Mouse (Mus musculus) embryonic facial prominence, embryonic 15.5 days (tissue): Measurements from ENCODE around the gene Fam234b. TPM values are rescaled to one million over a fixed set of nuclear protein-coding genes. Genes with fewer than 3 reads are reported as not detected.

Experiments used
- ATAC-seq: fragments of 200-750 bp; cut with Nextera tagmentation; 2 replicates; pipeline ENCODE4 v1.8.0; 2017; ENCODE audit warnings: low read depth, moderate TSS enrichment; ENCODE audit not compliant: insufficient number of reproducible peaks, low FRiP score, low TSS enrichment
- H3K27ac ChIP-seq: fragments of 300-500 bp; sonication (generic); replicated peaks from 2 replicates; pipeline ENCODE4 v1.5.1; 2015; ENCODE audit warnings: mild to moderate bottlenecking, inconsistent platforms
- H3K27me3 ChIP-seq: fragments of 300-500 bp; sonication (generic); 2 replicates; pipeline ENCODE4 v1.6.1; 2015; ENCODE audit warnings: inconsistent platforms
- H3K36me3 ChIP-seq: fragments of 300-500 bp; sonication (generic); 2 replicates; pipeline ENCODE4 v1.6.1; 2015; ENCODE audit warnings: mild to moderate bottlenecking, inconsistent platforms
- H3K4me1 ChIP-seq: fragments of 300-500 bp; sonication (generic); 2 replicates; pipeline ENCODE4 v1.6.1; 2015; ENCODE audit warnings: inconsistent platforms
- H3K4me2 ChIP-seq: fragments of 300-500 bp; sonication (generic); replicated peaks from 2 replicates; pipeline ENCODE4 v1.6.1; 2015; ENCODE audit warnings: mild to moderate bottlenecking, inconsistent platforms
- H3K4me3 ChIP-seq: fragments of 300-500 bp; sonication (generic); replicated peaks from 2 replicates; pipeline ENCODE4 v1.5.1; 2015; ENCODE audit warnings: mild to moderate bottlenecking, inconsistent platforms
- H3K9ac ChIP-seq: fragments of 300-500 bp; sonication (generic); 2 replicates; pipeline ENCODE4 v1.6.1; 2015; ENCODE audit warnings: inconsistent platforms
- H3K9me3 ChIP-seq: fragments of 300-500 bp; sonication (generic); replicated peaks from 2 replicates; pipeline ENCODE4 v1.6.1; 2016; ENCODE audit warnings: inconsistent platforms
- WGBS: fragments of 180-500 bp; shearing (Covaris S2); methylation state at CpG from one replicate; pipeline ENCODE4 v1.1.7; 2015; 5-methylcytosine and 5-hydroxymethylcytosine counted together
- polyA plus RNA-seq: library from polyadenylated mRNA; unstranded; fragments of >200 nt; fragmentation: Nextera tagmentation; extraction: Ambion mirVana; gene quantifications from 2 replicates; pipeline ENCODE4 v1.2.1, GENCODE M21; 2015

Gene Fam234b
- polyA plus RNA-seq, 1 experiment from 2014 or later = 25.1 TPM

DNA sequence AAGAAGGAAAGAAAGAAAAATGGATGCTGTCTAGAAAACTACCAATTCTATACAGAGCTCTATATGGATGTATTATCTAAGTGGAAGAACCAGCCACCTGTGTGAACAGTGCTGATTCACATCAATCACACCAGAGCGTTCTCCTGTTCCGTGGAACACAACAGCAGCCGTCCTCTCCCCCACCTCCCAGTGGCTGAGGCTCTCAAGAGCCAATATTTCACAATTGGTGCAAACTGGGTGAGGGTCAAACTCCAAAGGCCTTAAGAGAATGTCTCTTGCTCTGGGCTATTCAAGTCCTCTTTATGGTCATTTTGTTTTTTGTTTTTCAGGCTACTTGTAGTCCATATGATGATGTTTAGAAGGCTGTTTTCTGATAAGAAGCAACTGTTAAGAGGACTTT, 32.6 kb upstream of the Fam234b start:
- Histone ChIP-seq H3K4me1 (peaks cover 7% of the 10 kb centered on the region; the same call in 1 of the 2 replicates), H3K27me3 (no peaks in the 10 kb centered on the region), H3K9me3 (no peaks in the 10 kb centered on the region), H3K4me3 (no peak overlapping the region), H3K36me3 (no peaks in the 10 kb centered on the region), H3K9ac (no peak overlapping the region), H3K27ac (no peak overlapping the region), H3K4me2 (no peak overlapping the region)
- 83% methylated on average over 3 of the region's 3 CpGs for WGBS
- no peak for ATAC-seq

DNA sequence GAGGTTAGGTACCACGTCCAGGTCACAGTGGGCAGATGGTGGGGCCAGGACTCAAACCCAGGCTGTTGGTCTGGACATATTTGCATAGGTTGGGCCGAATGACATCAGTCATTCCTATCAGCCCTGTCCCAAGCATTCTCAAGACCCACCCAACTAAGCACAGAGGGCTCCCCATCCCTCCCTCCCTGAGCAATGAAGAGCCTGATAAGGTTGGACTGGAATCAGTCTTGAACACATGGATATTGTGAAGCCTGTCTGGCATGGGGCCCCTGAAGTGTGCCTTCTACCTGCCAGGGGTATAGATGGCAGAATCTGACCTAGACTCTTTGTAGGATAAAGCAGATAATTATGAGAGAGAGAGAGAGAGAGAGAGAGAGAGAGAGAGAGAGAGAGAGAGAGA, 32.1 kb upstream of the Fam234b start:
- Histone ChIP-seq H3K36me3 (no peaks in the 10 kb centered on the region), H3K9me3 (no peaks in the 10 kb centered on the region), H3K4me1 (peaks cover 7% of the 10 kb centered on the region; the same call in 1 of the 2 replicates), H3K27ac (no peak overlapping the region), H3K9ac (no peak overlapping the region), H3K4me2 (no peak overlapping the region), H3K27me3 (no peaks in the 10 kb centered on the region), H3K4me3 (no peak overlapping the region)
- WGBS = 76% methylated on average over 2 of the region's 2 CpGs
- ATAC-seq = no peak

DNA sequence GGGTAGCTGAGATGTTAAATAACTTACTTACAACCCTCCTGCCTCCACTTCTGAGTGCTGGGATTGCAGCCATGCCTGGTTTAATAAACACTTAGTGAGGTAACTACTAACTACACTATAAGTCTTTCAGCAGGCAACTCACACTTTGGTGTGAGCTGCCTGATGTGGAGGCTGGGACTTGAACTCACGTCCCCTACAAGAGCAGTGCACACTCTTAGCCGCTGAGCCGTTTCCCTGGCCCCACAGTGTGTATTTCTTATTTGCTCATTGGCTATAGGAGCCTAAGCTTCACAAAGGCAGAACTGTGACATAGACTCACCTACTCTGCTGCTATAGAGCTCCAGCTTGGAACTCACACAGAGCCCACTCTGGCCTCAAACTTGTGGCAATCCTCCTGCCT, 31.5 kb upstream of the Fam234b start:
- Histone ChIP-seq H3K9me3 (no peaks in the 10 kb centered on the region), H3K27me3 (no peaks in the 10 kb centered on the region), H3K4me1 (peaks cover 7% of the 10 kb centered on the region; the same call in 1 of the 2 replicates), H3K4me2 (no peak overlapping the region), H3K9ac (no peak overlapping the region), H3K4me3 (no peak overlapping the region), H3K27ac (no peak overlapping the region), H3K36me3 (no peaks in the 10 kb centered on the region)
- WGBS = 91% methylated on average over 3 of the region's 3 CpGs
- ATAC-seq = no peak

DNA sequence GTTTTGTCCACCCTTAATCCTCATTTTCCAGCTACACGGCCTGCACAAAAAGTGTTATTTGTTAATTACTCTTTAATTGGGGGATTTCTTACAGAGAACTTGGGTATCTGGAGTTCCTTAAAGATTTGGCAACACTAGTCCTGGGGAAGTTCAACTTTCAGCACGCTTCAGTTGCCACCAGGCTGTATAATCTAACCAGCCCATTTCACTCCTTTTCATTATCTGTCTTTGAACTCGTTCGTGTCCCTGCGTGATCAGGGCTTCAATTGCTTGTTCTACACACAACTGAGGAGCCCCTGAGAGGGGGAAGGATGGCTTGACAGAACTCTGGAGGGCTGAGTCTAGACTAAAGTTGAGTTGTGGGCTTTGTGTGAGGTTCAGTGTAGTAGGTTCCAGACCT, 31.1 kb upstream of the Fam234b start:
- no peaks in the 10 kb centered on the region for H3K36me3 ChIP-seq
- WGBS = 66% methylated on average over 5 of the region's 5 CpGs
- no peaks in the 10 kb centered on the region for H3K27me3 ChIP-seq
- no peak overlapping the region for H3K4me2 ChIP-seq
- H3K9ac ChIP-seq = no peak overlapping the region
- no peak for ATAC-seq
- H3K9me3 ChIP-seq = no peaks in the 10 kb centered on the region
- no peak overlapping the region for H3K4me3 ChIP-seq
- peaks cover 7% of the 10 kb centered on the region; the same call in 1 of the 2 replicates for H3K4me1 ChIP-seq
- H3K27ac ChIP-seq = no peak overlapping the region

DNA sequence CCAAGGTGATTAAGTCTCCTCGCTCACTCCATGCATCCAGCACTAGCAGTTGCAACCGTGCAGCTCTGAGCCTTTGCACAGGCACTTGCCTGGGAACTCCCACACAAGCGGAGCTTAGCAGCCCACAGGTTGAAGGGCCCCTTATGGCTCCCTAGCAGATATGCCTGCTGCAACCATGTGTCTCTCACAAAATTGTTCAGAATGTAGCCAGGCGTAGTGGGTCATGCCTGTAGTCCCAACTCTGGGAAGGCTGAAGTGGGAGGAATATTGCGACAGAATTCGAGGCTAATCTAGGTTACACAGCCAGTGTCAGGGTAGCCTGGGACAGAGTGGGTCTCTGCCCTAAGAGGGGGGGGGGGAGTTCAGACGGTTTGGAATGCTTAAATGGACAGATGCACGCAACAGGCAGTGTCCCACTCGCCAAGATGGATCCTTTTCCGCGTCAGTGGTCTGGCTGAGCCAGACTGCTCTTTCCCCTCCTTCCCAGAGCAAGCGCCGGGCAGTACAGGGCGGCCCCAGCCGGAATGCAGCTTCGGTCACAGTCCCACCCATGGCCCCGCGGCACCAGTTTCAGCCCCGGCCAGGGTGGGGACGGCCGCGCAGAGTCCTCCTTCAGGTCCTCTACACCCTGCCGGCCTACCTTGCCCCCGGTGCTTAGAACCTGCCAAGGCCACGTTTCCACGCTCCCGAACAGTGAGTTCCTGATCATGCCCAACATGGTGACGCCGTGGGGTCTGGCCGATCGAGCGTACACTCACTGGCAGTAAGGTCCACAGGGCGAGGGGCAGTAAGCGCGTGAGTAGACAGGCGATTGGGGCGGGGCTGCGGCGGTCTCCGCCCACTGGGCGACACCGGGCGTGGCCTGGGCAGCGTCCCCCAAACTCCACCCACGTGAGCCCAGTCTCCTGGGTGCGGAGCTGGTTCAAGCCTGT, 30.1 kb upstream of the Fam234b start:
- H3K9ac ChIP-seq = peak overlapping the region; percentile 66
- 3% methylated on average over 46 of the region's 46 CpGs for WGBS
- H3K4me2 ChIP-seq = peak overlapping the region; percentile 92
- H3K4me1 ChIP-seq = peaks cover 7% of the 10 kb centered on the region; the same call in 1 of the 2 replicates
- H3K9me3 ChIP-seq = no peaks in the 10 kb centered on the region
- no peaks in the 10 kb centered on the region for H3K36me3 ChIP-seq
- H3K27ac ChIP-seq = peak overlapping the region; percentile 83
- H3K4me3 ChIP-seq = peak overlapping the region; percentile 63
- no peaks in the 10 kb centered on the region for H3K27me3 ChIP-seq
- peak; percentile 90 for ATAC-seq

DNA sequence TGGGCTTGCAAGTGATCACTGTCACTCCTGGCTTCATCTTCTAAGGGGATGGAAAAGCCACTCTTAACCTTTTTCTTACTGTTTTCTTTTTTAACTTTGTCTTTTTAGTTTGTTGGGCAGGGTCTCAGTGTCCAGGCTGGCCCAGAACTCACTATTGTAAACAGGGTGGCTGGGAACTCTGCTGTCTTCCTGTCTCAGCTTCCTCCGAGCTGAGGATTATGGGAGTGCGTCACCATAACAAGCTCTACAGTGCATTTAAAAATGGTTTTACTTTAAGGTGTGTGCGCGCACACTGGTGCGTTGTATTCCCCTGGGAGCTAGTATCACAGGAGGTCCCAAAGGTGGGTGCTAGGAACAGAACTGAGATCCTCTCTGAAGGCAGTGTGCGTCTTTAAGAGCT, 29.3 kb upstream of the Fam234b start:
- 69% methylated on average over 6 of the region's 6 CpGs for WGBS
- ATAC-seq = no peak

DNA sequence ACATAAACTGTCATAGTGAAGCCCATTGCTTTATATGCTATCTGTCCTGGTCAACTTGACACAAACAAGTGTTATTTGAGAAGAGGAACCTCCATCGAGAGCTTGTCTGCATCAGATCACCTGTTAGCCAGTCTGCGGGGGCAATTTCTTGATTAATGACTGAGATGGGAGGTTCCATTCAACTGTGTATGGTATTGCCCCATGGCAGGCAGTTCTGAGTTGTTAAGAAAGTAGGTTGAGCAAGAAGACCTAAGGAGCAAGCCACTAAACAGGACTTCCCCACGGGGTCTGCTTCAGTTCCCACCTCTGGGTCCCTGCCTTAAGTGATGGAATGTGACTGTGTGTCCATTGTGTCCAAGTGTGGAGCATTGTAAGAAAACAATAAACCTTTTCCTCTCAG, 28.5 kb upstream of the Fam234b start:
- Histone ChIP-seq H3K4me3 (no peak overlapping the region), H3K27me3 (no peaks in the 10 kb centered on the region), H3K27ac (no peak overlapping the region), H3K4me2 (no peak overlapping the region), H3K4me1 (peaks cover 5% of the 10 kb centered on the region; the same call in 1 of the 2 replicates), H3K9ac (no peak overlapping the region), H3K9me3 (no peaks in the 10 kb centered on the region), H3K36me3 (no peaks in the 10 kb centered on the region)
- ATAC-seq = no peak
- 88% methylated on average over 3 of the region's 3 CpGs for WGBS

More for the DNA sequence above, 29.3 kb upstream of the Fam234b start:
- Histone ChIP-seq H3K4me2 (peak overlapping the region; percentile 92), H3K4me3 (peak overlapping the region; percentile 63), H3K9ac (no peak overlapping the region; the same call in 1 of the 2 replicates), H3K27ac (no peak overlapping the region), H3K9me3 (no peaks in the 10 kb centered on the region), H3K4me1 (peaks cover 5% of the 10 kb centered on the region; the same call in 1 of the 2 replicates), H3K36me3 (no peaks in the 10 kb centered on the region), H3K27me3 (no peaks in the 10 kb centered on the region)

DNA sequence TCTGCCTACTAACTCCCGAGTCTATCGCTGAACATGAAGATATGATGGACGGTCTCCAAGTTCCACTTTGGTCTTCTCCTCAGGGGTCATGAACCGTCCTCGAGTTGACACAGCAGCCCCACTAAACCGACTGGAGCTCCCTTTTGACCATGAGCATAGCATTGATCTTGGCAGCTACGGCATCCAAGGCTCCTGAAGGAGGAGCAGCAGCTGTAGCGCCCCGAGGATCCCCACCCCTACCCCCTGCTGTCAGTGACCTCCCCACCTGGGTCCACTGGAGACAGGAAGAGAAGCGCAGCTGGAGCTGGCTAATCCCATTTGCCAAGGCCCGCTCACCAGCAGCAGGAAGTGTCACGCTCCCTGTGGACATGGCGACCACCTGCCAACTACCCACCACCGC, 26.0 kb upstream of the Fam234b start:
- Histone ChIP-seq H3K4me2 (no peak overlapping the region), H3K36me3 (no peaks in the 10 kb centered on the region), H3K27me3 (no peaks in the 10 kb centered on the region), H3K9me3 (no peaks in the 10 kb centered on the region), H3K4me1 (peaks cover 5% of the 10 kb centered on the region; the same call in 1 of the 2 replicates), H3K4me3 (no peak overlapping the region), H3K27ac (no peak overlapping the region), H3K9ac (no peak overlapping the region)
- WGBS = 69% methylated on average over 14 of the region's 14 CpGs
- no peak for ATAC-seq

DNA sequence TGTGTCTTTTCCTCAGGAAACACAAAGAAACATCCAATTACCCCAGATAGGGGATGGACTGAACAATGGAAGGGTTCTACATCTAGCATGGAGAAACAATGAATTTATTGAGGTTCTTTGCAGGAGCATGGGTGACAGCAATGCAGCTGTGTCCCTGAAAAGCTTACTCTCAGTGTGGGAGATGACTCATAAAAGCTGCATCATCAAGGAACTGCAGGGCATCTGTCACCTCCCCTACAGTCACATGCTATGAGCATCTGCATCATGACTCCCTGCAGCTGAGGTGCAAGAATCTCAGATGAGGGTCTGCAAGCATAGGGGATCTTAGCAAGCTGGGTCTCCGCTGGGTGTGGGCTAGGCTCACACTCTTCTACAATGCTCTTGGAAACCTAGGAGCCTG, 22.8 kb upstream of the Fam234b start:
- H3K4me2 ChIP-seq = no peak overlapping the region
- H3K9ac ChIP-seq = no peak overlapping the region
- H3K27me3 ChIP-seq = no peaks in the 10 kb centered on the region
- no peaks in the 10 kb centered on the region for H3K36me3 ChIP-seq
- H3K9me3 ChIP-seq = no peaks in the 10 kb centered on the region
- no peak overlapping the region for H3K27ac ChIP-seq
- ATAC-seq = no peak
- no peak overlapping the region for H3K4me3 ChIP-seq
- WGBS = 97% methylated on average over 1 of the region's 1 CpGs
- no peaks in the 10 kb centered on the region for H3K4me1 ChIP-seq

DNA sequence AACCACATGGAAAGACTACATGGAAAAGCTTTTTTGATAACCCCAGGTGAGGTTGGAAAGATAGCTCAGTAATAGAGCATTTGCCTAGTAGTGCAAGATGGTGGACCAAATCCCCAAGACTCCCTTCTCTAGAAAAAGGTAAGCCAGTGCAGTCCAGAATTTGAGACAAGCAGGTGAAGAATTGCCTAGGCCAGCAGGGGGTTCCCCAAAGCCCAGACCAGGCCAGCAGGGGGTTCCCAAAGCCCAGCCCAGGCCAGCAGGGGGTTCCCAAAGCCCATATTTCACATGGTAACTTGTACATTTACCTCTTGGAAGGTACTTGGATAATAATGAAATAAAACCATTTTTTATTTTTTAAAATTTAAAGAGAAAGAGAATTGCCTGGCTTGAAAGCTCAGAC, 20.5 kb upstream of the Fam234b start:
- Histone ChIP-seq H3K4me2 (no peak overlapping the region), H3K9ac (no peak overlapping the region), H3K9me3 (no peaks in the 10 kb centered on the region), H3K27ac (no peak overlapping the region), H3K4me3 (no peak overlapping the region), H3K36me3 (no peaks in the 10 kb centered on the region), H3K4me1 (no peaks in the 10 kb centered on the region), H3K27me3 (0 out of 2 replicates have a peak, but pooled peaks cover 5% of the 10 kb centered on the region)
- ATAC-seq = no peak

DNA sequence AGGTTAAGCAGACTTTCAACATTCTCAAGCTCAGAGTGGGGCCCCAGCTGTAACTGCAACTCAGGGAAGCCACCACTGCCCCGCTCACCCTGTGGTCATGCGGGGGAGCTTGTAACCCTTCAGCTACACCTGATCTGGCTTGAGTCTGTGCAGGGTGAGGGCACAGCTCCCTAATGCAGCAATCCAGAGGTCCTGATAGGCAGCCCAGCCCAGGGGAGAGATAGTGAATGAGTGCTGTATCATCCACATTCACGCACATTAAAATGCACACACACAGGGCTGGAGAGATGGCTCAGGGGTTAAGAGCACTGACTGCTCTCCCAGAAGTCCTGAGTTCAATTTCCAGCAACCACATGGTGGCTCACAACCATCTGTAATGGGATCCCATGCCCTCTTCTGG, 19.2 kb upstream of the Fam234b start:
- Histone ChIP-seq H3K27ac (no peak overlapping the region), H3K4me3 (no peak overlapping the region)

More for the DNA sequence above, 19.2 kb upstream of the Fam234b start:
- Histone ChIP-seq H3K4me2 (no peak overlapping the region), H3K36me3 (no peaks in the 10 kb centered on the region), H3K27me3 (0 out of 2 replicates have a peak, but pooled peaks cover 5% of the 10 kb centered on the region), H3K9ac (no peak overlapping the region), H3K4me1 (no peaks in the 10 kb centered on the region), H3K9me3 (no peaks in the 10 kb centered on the region)
- 44% methylated on average over 3 of the region's 3 CpGs for WGBS
- ATAC-seq = no peak
